Mouse (Mus musculus) C2C12 (cell line): ENCODE results near the gene Lyzl6.

Experiments used
- CEBPB ChIP-seq: IDR thresholded peaks from one replicate; pipeline ENCODE4 v1.6.1; 2011; ENCODE audit warnings: low read depth, mild to moderate bottlenecking, control low read depth, moderate library complexity
- CTCF ChIP-seq: IDR thresholded peaks from one replicate; pipeline ENCODE4 v1.5.1; 2011; ENCODE audit not compliant: control insufficient read depth, insufficient read depth, insufficient read length
- FOSL1 ChIP-seq: IDR thresholded peaks from one replicate; pipeline ENCODE4 v1.8.0; 2011; ENCODE audit warnings: mild to moderate bottlenecking, low read length; ENCODE audit not compliant: poor library complexity, insufficient read depth, severe bottlenecking
- MAX ChIP-seq: IDR thresholded peaks from one replicate; pipeline ENCODE4 v1.6.1; 2011; ENCODE audit warnings: mild to moderate bottlenecking, control low read depth
- MYOD1 ChIP-seq: IDR thresholded peaks from one replicate; pipeline ENCODE4 v1.6.1; 2011; ENCODE audit warnings: low read depth; ENCODE audit not compliant: control insufficient read depth, insufficient read length
- MYOG ChIP-seq: IDR thresholded peaks from one replicate; pipeline ENCODE4 v1.6.1; 2011; ENCODE audit not compliant: control insufficient read depth, insufficient read length; ENCODE audit errors: extremely low read depth
- USF1 ChIP-seq: IDR thresholded peaks from one replicate; pipeline ENCODE4 v1.6.1; 2011; ENCODE audit warnings: low read depth, mild to moderate bottlenecking, control low read depth, moderate library complexity

- TF ChIP-seq CTCF: no peak
- no peak for TF ChIP-seq MYOD1
- TF ChIP-seq USF1: no peak
- no peak for TF ChIP-seq MAX
- no peak for TF ChIP-seq CEBPB
- no peak for TF ChIP-seq MYOG
- TF ChIP-seq FOSL1: no peak
Observed at GRCm38 (mm10) chr11:103658189-103658588, 19.5 kb upstream of the Lyzl6 start.
